Mouse (Mus musculus) C2C12 (cell line): Measurements from ENCODE around the gene 1700003E16Rik. TPM values are rescaled to one million over a fixed set of nuclear protein-coding genes. Genes with fewer than 3 reads are reported as not detected.
"Not testable (repeated sequence)": the region's sequence is repeated elsewhere in the genome, so short reads cannot be mapped to it uniquely, and the experiment has no call there.

Experiments
- H3K27me3 ChIP-seq: one replicate; pipeline ENCODE4 v1.6.1; 2011; ENCODE audit not compliant: control insufficient read depth, insufficient read depth, insufficient read length
- H3K36me3 ChIP-seq: one replicate; pipeline ENCODE4 v1.6.1; 2011; ENCODE audit not compliant: control insufficient read depth, insufficient read depth
- H3K4me3 ChIP-seq: one replicate; pipeline ENCODE4 v1.5.1; 2011; ENCODE audit warnings: mild to moderate bottlenecking, control low read depth; ENCODE audit not compliant: poor library complexity, insufficient read depth, severe bottlenecking
- H3K79me2 ChIP-seq: one replicate; pipeline ENCODE4 v1.6.1; 2011; ENCODE audit not compliant: control insufficient read depth, insufficient read depth
- H3K79me3 ChIP-seq: one replicate; pipeline ENCODE4 v1.6.1; 2011; ENCODE audit warnings: low read depth, control low read depth
- H3ac ChIP-seq: one replicate; pipeline ENCODE3; 2011; ENCODE audit warnings: low read depth; ENCODE audit not compliant: control insufficient read depth, insufficient read length
- CEBPB ChIP-seq: IDR thresholded peaks from one replicate; pipeline ENCODE4 v1.6.1; 2011; ENCODE audit warnings: low read depth, mild to moderate bottlenecking, control low read depth, moderate library complexity
- CTCF ChIP-seq: IDR thresholded peaks from one replicate; pipeline ENCODE4 v1.5.1; 2011; ENCODE audit not compliant: control insufficient read depth, insufficient read depth, insufficient read length
- FOSL1 ChIP-seq: IDR thresholded peaks from one replicate; pipeline ENCODE4 v1.8.0; 2011; ENCODE audit warnings: mild to moderate bottlenecking, low read length; ENCODE audit not compliant: poor library complexity, insufficient read depth, severe bottlenecking
- MAX ChIP-seq: IDR thresholded peaks from one replicate; pipeline ENCODE4 v1.6.1; 2011; ENCODE audit warnings: mild to moderate bottlenecking, control low read depth
- MYOD1 ChIP-seq: IDR thresholded peaks from one replicate; pipeline ENCODE4 v1.6.1; 2011; ENCODE audit warnings: low read depth; ENCODE audit not compliant: control insufficient read depth, insufficient read length
- MYOG ChIP-seq: IDR thresholded peaks from one replicate; pipeline ENCODE4 v1.6.1; 2011; ENCODE audit not compliant: control insufficient read depth, insufficient read length; ENCODE audit errors: extremely low read depth
- USF1 ChIP-seq: IDR thresholded peaks from one replicate; pipeline ENCODE4 v1.6.1; 2011; ENCODE audit warnings: low read depth, mild to moderate bottlenecking, control low read depth, moderate library complexity
- polyA plus RNA-seq: library from polyadenylated mRNA; unstranded; fragments of >200 nt; fragmentation: generic; extraction: Trizol; gene quantifications from one replicate; pipeline ENCODE4 v1.2.1, GENCODE M21; 2012; ENCODE audit warnings: missing spikeins

1700003E16Rik gene
- polyA plus RNA-seq, 1 experiment: 1.1 TPM

- Histone ChIP-seq H3ac (no peak overlapping the region), H3K36me3 (peaks cover 29% of the 10 kb centered on the region), H3K27me3 (no peaks in the 10 kb centered on the region), H3K79me3 (peaks cover 10% of the 10 kb centered on the region), H3K79me2 (peaks cover 55% of the 10 kb centered on the region), H3K4me3 (no peak overlapping the region)
- TF ChIP-seq CTCF (no peak), MYOG (no peak), CEBPB (no peak), FOSL1 (no peak), USF1 (no peak), MYOD1 (no peak), MAX (no peak)
These were observed 10.4 kb upstream of the 1700003E16Rik start for GRCm38 (mm10) chr6:83145805-83146204.

DNA sequence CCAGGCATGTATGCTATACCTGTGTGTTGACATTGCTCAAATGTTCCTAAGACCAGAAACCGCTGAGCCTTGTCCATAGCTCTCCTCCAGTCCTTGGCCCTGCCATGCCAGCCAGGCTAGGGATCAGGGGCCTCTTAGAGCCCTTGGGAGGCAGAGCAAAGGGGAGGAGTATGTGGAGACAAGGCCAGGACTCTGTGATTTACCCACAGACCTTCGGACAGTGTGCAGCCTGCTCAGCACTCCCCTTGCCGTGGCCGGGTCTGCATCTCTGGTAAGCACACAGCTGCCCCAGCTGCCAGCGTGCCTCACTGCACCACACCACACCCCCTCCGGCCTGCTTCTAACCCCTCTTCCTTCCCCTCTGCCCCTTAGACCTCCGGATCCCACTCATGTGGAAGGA is 8.9 kb upstream of the 1700003E16Rik start:
- Histone ChIP-seq H3K79me3 (peaks cover 10% of the 10 kb centered on the region), H3K79me2 (peaks cover 40% of the 10 kb centered on the region), H3ac (no peak overlapping the region), H3K27me3 (no peaks in the 10 kb centered on the region), H3K4me3 (no peak overlapping the region), H3K36me3 (peaks cover 37% of the 10 kb centered on the region)
- TF ChIP-seq MYOG: no peak
- no peak for TF ChIP-seq USF1
- TF ChIP-seq FOSL1: no peak
- no peak for TF ChIP-seq CTCF
- TF ChIP-seq MAX: no peak
- TF ChIP-seq CEBPB: no peak
- TF ChIP-seq MYOD1: no peak

GRCm38 (mm10) chr6:83151721-83152120 is 4.5 kb upstream of the 1700003E16Rik start:
- no peak overlapping the region for H3K4me3 ChIP-seq
- H3K36me3 ChIP-seq: peaks cover 40% of the 10 kb centered on the region
- no peak for TF ChIP-seq MYOG
- TF ChIP-seq USF1: no peak
- H3K27me3 ChIP-seq: no peaks in the 10 kb centered on the region
- no peak overlapping the region for H3ac ChIP-seq
- peaks cover 5% of the 10 kb centered on the region for H3K79me2 ChIP-seq
- peaks cover 2% of the 10 kb centered on the region for H3K79me3 ChIP-seq

DNA sequence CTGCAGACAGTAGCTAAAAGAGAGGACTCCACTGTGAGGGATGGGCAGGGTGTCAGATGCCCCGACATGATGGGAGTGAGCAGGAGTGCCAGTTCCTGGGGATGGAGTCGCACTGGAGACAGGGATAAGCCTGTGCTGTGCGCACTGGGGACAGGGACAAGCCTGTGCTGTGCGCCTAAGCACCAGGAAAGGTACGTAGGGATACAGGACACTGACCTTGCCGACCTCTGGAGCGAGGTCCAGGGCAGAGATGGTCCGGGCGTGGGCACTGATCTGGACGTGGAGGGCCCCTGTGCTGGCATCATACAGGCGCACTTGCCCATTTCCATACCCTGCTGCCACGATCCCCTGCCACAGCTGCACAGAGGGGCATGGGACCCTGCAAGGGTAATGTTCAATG is 3.2 kb upstream of the 1700003E16Rik start:
- Histone ChIP-seq H3K36me3 (peaks cover 27% of the 10 kb centered on the region), H3K27me3 (no peaks in the 10 kb centered on the region), H3K4me3 (no peak overlapping the region)

GRCm38 (mm10) chr6:83153485-83153884 is 2.7 kb upstream of the 1700003E16Rik start:
- Histone ChIP-seq H3K4me3 (no peak overlapping the region), H3K27me3 (no peaks in the 10 kb centered on the region), H3K79me2 (no peaks in the 10 kb centered on the region), H3K79me3 (peaks cover 2% of the 10 kb centered on the region), H3K36me3 (peaks cover 23% of the 10 kb centered on the region), H3ac (no peak overlapping the region)
- no peak for TF ChIP-seq MYOD1
- no peak for TF ChIP-seq USF1
- TF ChIP-seq CEBPB: no peak
- TF ChIP-seq MYOG: no peak
- no peak for TF ChIP-seq FOSL1
- TF ChIP-seq CTCF: no peak
- TF ChIP-seq MAX: no peak

More for the DNA sequence above, 3.2 kb upstream of the 1700003E16Rik start:
- Histone ChIP-seq H3K79me3 (peaks cover 2% of the 10 kb centered on the region), H3K79me2 (no peaks in the 10 kb centered on the region), H3ac (no peak overlapping the region)
- no peak for TF ChIP-seq MYOD1
- TF ChIP-seq MAX: no peak
- no peak for TF ChIP-seq CTCF
- no peak for TF ChIP-seq MYOG
- TF ChIP-seq FOSL1: no peak
- TF ChIP-seq CEBPB: no peak
- no peak for TF ChIP-seq USF1

- TF ChIP-seq MAX: no peak
- TF ChIP-seq MYOD1: no peak
- H3K79me3 ChIP-seq: peaks cover 2% of the 10 kb centered on the region
- H3K36me3 ChIP-seq: peaks cover 18% of the 10 kb centered on the region
- peak overlapping the region; percentile 47 for H3K4me3 ChIP-seq
- H3K27me3 ChIP-seq: peaks cover under 1% of the 10 kb centered on the region
- H3K79me2 ChIP-seq: no peaks in the 10 kb centered on the region
- peak overlapping the region; percentile 65 for H3ac ChIP-seq
These were observed 509 bp upstream of the 1700003E16Rik start for GRCm38 (mm10) chr6:83155552-83156238.

DNA sequence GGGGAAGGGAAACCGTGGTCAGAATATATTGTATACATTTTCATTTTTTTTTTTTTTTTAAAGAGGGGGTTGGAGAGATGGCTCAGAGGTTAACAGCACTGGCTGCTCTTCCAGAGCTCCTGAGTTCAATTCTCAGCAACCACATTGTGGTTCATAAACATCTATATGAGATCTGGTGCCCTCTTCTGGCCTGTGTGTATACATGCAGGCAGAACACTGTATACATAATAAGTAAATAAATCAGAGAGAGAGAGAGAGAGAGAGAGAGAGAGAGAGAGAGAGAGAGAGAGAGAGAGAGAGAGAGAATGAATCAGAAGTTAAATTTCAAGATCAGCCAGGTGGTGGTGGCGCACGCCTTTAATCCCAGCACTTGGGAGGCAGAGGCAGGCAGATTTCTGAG is 3.3 kb downstream of the 1700003E16Rik start:
- not testable (repeated sequence) for H3ac ChIP-seq, H3K79me3 ChIP-seq, H3K79me2 ChIP-seq, H3K36me3 ChIP-seq, H3K4me3 ChIP-seq
- peaks cover 11% of the 10 kb centered on the region for H3K27me3 ChIP-seq
